Mouse (Mus musculus) limb, embryonic 11.5 days (tissue): ENCODE results near the gene Zeb2. TPM values are rescaled to one million over a fixed set of nuclear protein-coding genes. Genes with fewer than 3 reads are reported as not detected.

Experiments
- ATAC-seq: fragments of 200-750 bp; cut with Nextera tagmentation; 2 replicates; pipeline ENCODE4 v1.8.0; 2017; ENCODE audit warnings: low read depth; ENCODE audit not compliant: insufficient number of reproducible peaks, low FRiP score, low TSS enrichment
- DNase-seq: peaks from one replicate; pipeline ENCODE4 v3.0.0-alpha.2; 2015; ENCODE audit warnings: low spot score
- H3K27ac ChIP-seq: fragments of 300-500 bp; sonication (generic); replicated peaks from 2 replicates; pipeline ENCODE4 v1.5.1; 2014; ENCODE audit warnings: low read depth, mild to moderate bottlenecking, low read length
- H3K27me3 ChIP-seq: fragments of 300-500 bp; sonication (generic); 2 replicates; pipeline ENCODE4 v1.6.1; 2014; ENCODE audit warnings: mild to moderate bottlenecking, low read length, mixed read lengths; ENCODE audit not compliant: control insufficient read depth, insufficient read depth
- H3K36me3 ChIP-seq: fragments of 300-500 bp; sonication (generic); 2 replicates; pipeline ENCODE4 v1.6.1; 2014; ENCODE audit warnings: mild to moderate bottlenecking, low read length, moderate library complexity, mixed read lengths; ENCODE audit not compliant: control insufficient read depth, insufficient read depth
- H3K4me1 ChIP-seq: fragments of 300-500 bp; sonication (generic); 2 replicates; pipeline ENCODE4 v1.6.1; 2014; ENCODE audit warnings: low read length, mixed read lengths; ENCODE audit not compliant: control insufficient read depth, insufficient read depth
- H3K4me2 ChIP-seq: fragments of 300-500 bp; sonication (generic); 2 replicates; pipeline ENCODE4 v1.6.1; 2014; ENCODE audit warnings: low read depth, mild to moderate bottlenecking, moderate library complexity; ENCODE audit not compliant: severe bottlenecking
- H3K4me3 ChIP-seq: fragments of 300-500 bp; sonication (generic); 2 replicates; pipeline ENCODE4 v1.5.1; 2014; ENCODE audit warnings: low read depth, low read length
- H3K9ac ChIP-seq: fragments of 300-500 bp; sonication (generic); 2 replicates; pipeline ENCODE4 v1.6.1; 2014; ENCODE audit warnings: mild to moderate bottlenecking, low read length
- H3K9me3 ChIP-seq: fragments of 300-500 bp; sonication (generic); 2 replicates; pipeline ENCODE4 v1.6.1; 2016; ENCODE audit warnings: low read length; ENCODE audit not compliant: control insufficient read depth
- WGBS: fragments of 180-500 bp; shearing (Covaris S2); extraction: QIAGEN DNeasy Blood & Tissue Kit; methylation state at CpG from one replicate; pipeline ENCODE4 v1.1.7; 2014; 5-methylcytosine and 5-hydroxymethylcytosine counted together
- polyA plus RNA-seq: library from polyadenylated mRNA; unstranded; fragments of >200 nt; fragmentation: Nextera tagmentation; extraction: Ambion mirVana; gene quantifications from 2 replicates; pipeline ENCODE4 v1.2.1, GENCODE M21; 2014

Gene Zeb2
- polyA plus RNA-seq, 1 experiment from 2014 or later: 7.6 TPM

DNA sequence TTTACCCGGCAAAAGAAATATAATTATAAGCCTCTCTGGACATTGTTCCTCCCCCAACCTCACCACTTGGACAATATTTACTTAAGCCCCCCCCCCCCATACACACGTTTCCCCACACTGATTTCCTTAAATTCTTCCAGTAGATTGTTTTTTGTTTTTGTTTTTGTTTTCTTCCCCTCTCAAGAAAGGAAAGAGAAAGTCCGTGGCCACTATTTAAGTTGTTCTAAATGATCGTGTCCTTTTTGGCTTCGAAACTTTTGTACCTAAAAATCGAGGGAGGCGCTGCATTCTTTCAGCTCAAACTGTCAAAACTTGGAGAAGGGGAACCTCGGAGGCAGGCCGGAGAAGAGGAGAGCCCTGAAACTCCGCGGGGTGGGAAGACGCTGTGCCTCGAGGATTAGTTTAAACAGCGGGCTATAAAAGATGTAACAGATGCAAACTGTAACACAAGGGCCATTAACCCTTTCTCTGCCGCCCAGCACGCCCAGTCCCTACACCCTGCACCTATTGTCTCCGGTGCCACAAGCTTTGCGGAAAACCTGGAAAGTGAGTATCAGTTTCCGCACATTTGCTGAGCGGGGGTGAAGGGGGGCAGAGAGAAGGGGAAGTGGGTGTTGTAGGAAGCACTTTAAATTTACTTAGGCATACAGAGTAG is 6.3 kb downstream of the Zeb2 start:
- Histone ChIP-seq H3K4me3 (peak overlapping the region; percentile 63), H3K27ac (no peak overlapping the region), H3K9me3 (no peaks in the 10 kb centered on the region), H3K36me3 (no peaks in the 10 kb centered on the region), H3K9ac (peak overlapping the region; percentile 1; the same call in 1 of the 2 replicates), H3K4me2 (peak overlapping the region; percentile 96), H3K4me1 (peaks cover 6% of the 10 kb centered on the region), H3K27me3 (peaks cover 21% of the 10 kb centered on the region)
- ATAC-seq: peak; percentile 37; the same call in 1 of the 2 replicates
- WGBS: under 1% methylated on average over 20 of the region's 20 CpGs
- peak; percentile 76 for DNase-seq

GRCm38 (mm10) chr2:45109951-45110756 is 7.0 kb downstream of the Zeb2 start:
- DNase-seq (peak; percentile 75), ATAC-seq (0 out of 2 replicates have a peak, but pooled peaks have one; percentile 44)
- Histone ChIP-seq H3K4me1 (peaks cover 6% of the 10 kb centered on the region), H3K9ac (peak overlapping the region; percentile 74), H3K27me3 (peaks cover 24% of the 10 kb centered on the region), H3K9me3 (no peaks in the 10 kb centered on the region), H3K4me2 (peak overlapping the region; percentile 96), H3K4me3 (peak overlapping the region; percentile 63), H3K27ac (peak overlapping the region; percentile 14; the same call in 1 of the 2 replicates), H3K36me3 (no peaks in the 10 kb centered on the region)
- WGBS: under 1% methylated on average over 54 of the region's 54 CpGs

GRCm38 (mm10) chr2:45109161-45109950 is 7.8 kb downstream of the Zeb2 start:
- Histone ChIP-seq H3K9me3 (no peaks in the 10 kb centered on the region), H3K9ac (peak overlapping the region; percentile 74), H3K4me2 (peak overlapping the region; percentile 96), H3K27me3 (peaks cover 24% of the 10 kb centered on the region), H3K27ac (no peak overlapping the region; the same call in 1 of the 2 replicates), H3K4me1 (peaks cover 6% of the 10 kb centered on the region), H3K36me3 (no peaks in the 10 kb centered on the region), H3K4me3 (peak overlapping the region; percentile 63)
- peak; percentile 62 for DNase-seq
- ATAC-seq: no peak
- WGBS: under 1% methylated on average over 67 of the region's 74 CpGs

GRCm38 (mm10) chr2:45108521-45109091 is 8.6 kb downstream of the Zeb2 start:
- Histone ChIP-seq H3K27ac (no peak overlapping the region), H3K36me3 (no peaks in the 10 kb centered on the region), H3K9ac (peak overlapping the region; percentile 37; the same call in 1 of the 2 replicates), H3K9me3 (no peaks in the 10 kb centered on the region), H3K4me1 (peaks cover 6% of the 10 kb centered on the region), H3K4me3 (peak overlapping the region; percentile 63), H3K4me2 (peak overlapping the region; percentile 96), H3K27me3 (peaks cover 26% of the 10 kb centered on the region)
- DNase-seq: peak; percentile 58
- WGBS: under 1% methylated on average over 25 of the region's 25 CpGs
- ATAC-seq: no peak

DNA sequence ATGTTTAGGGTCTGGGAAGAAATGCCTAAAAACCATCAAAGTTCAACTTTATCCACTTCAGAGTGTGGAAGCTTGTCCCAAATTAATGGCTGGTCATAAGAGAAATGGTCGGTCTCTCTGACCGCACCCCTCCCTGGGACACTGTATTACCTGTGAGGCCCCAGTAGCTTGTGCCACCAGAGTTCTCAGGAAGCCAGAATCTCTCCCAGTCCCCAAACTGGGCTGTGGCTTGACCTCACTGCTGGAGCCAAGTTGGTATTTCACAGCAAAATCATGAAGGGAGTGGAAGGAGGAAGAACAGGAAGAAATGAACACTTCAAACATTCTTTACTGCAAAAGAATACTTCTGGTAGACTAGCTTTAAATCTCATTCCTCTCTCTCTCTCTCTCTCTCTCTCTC is 9.6 kb downstream of the Zeb2 start:
- no peak overlapping the region for H3K4me2 ChIP-seq
- ATAC-seq (no peak), DNase-seq (no peak)
- H3K27ac ChIP-seq: no peak overlapping the region
- H3K4me3 ChIP-seq: no peak overlapping the region
- H3K36me3 ChIP-seq: no peaks in the 10 kb centered on the region
- 41% methylated on average over 2 of the region's 2 CpGs for WGBS
- H3K9me3 ChIP-seq: no peaks in the 10 kb centered on the region
- H3K4me1 ChIP-seq: peaks cover 6% of the 10 kb centered on the region
- peaks cover 24% of the 10 kb centered on the region for H3K27me3 ChIP-seq
- H3K9ac ChIP-seq: no peak overlapping the region

DNA sequence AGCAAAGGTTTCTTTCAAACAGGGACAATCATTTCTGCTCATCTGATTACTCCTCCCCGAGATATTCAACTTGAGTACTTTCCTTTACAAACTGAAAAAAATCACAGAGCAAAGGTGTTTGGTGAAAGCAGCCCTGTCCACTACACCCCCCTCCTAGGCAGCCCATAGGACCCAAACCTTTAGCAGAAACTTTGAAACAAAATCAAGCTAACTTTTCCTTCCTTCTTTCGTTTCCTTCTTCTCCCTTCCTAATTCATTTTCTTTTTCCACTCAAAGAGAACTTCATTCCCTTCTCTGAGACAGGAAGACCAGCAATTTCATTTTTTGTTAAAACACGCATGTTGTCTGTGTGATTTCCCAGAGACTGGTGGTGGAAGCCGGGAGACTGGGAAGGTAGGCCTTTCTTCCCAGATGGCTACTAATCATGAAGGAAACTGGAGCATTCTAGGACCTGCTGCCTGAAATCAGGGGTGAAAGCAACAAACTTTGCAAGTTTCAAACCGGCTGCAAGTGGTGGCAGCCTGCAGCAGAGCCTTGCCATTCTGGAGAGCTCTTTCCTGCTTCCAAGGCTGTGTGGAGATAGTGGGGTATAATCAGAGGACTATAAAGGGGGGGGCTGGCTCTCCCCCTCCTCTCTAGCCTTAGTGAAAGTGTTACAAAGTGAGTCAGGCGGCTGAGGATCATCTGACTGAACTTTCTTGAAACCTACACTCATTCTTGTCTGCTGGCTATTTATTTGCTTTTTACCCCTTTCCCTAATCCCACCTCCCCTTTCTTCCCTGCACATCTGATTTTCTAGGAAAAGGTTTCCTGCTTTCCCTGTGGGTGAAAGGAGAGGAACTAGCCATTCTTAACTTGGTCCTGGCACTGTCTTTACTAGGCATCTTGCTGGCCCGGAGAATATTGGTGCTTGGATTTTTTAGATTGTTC is 11.0 kb downstream of the Zeb2 start:
- no peak overlapping the region for H3K4me3 ChIP-seq
- peaks cover 10% of the 10 kb centered on the region for H3K4me1 ChIP-seq
- peaks cover 24% of the 10 kb centered on the region for H3K27me3 ChIP-seq
- H3K27ac ChIP-seq: no peak overlapping the region
- H3K9me3 ChIP-seq: no peaks in the 10 kb centered on the region
- H3K9ac ChIP-seq: no peak overlapping the region
- 51% methylated on average over 7 of the region's 7 CpGs for WGBS
- DNase-seq: no peak
- H3K4me2 ChIP-seq: no peak overlapping the region
- no peak for ATAC-seq
- H3K36me3 ChIP-seq: no peaks in the 10 kb centered on the region

DNA sequence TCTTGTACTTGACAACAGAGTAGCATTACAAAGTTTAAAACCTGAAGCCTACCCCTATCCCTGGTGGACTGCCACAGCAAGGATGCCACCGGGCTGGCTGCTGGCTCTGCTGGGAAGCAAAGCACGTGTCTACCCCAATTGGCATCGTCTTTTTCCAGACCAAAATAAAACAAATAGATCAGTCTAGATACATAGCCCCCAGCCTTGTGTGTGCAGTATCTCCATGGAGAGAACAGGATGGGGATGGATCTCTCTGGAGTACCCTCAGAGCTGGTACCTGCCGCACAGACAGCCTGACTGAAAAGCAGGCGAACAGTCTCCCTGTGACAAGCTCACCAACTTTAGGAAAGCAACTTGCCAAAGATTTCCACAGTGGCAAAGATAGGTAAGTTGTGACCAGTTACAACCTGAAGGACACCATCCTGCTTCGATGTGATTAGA is 11.9 kb downstream of the Zeb2 start:
- Histone ChIP-seq H3K4me1 (peaks cover 6% of the 10 kb centered on the region; the same call in 1 of the 2 replicates), H3K4me3 (no peak overlapping the region), H3K9ac (no peak overlapping the region), H3K27me3 (peaks cover 24% of the 10 kb centered on the region), H3K4me2 (no peak overlapping the region), H3K9me3 (no peaks in the 10 kb centered on the region), H3K27ac (no peak overlapping the region), H3K36me3 (no peaks in the 10 kb centered on the region)
- ATAC-seq (no peak), DNase-seq (no peak)
- WGBS: 69% methylated on average over 6 of the region's 6 CpGs
